Mouse (Mus musculus): ENCODE data around the gene Gm6526. TPM values are rescaled to one million over a fixed set of nuclear protein-coding genes. Genes with fewer than 3 reads are reported as not detected.
"Not testable (repeated sequence)": the region's sequence is repeated elsewhere in the genome, so short reads cannot be mapped to it uniquely, and the experiment has no call there.

Gene Gm6526
- polyA plus RNA-seq, 2 experiments = not detected

DNA sequence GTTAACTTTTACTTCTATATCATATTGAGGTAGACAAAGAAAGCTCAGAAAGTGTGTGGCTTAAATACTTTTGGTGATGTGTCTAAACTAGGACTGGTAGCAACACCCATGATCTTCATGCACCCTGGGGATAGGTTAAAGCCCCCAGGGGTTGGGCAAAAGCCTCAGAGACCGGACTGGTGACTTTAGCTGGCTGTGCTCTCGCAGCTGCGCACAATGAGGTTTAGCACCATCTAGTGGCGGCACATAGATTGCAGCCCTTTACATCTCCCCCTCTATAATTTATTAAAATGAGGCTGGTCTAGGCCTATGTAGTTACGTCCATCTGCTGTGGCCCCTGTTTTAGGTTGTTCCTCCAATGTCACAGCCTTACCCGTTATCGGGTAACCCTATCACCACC, 56.8 kb downstream of the Gm6526 start:
- TF ChIP-seq CTCF (IDR thresholded peaks at IDR 0.05; ENCODE audit: low read depth) = peak; percentile 49
- not testable (repeated sequence) for ATAC-seq (ENCODE audit: insufficient read depth); H3K27ac ChIP-seq; H3K9me3 ChIP-seq (ENCODE audit: control insufficient read depth, low read length); H3K4me2 ChIP-seq (ENCODE audit: low read depth); H3K36me3 ChIP-seq (replicated peaks; ENCODE audit: control insufficient read depth, insufficient read depth, low read depth); DNase-seq (ENCODE audit: low read depth in 3 of 3, low spot score in 3 of 3); H3K4me3 ChIP-seq (ENCODE audit: insufficient read depth in 1 of 2, low read depth in 2 of 2, low read length in 2 of 2); H3K27me3 ChIP-seq (ENCODE audit: control insufficient read depth, insufficient read depth, low read length); H3K9ac ChIP-seq (replicated peaks); H3K4me1 ChIP-seq (replicated peaks; ENCODE audit: control insufficient read depth in 2 of 2, insufficient read depth in 2 of 2, low read length in 1 of 2)
- 21% methylated on average over 7 of the region's 7 CpGs for WGBS (ENCODE audit: insufficient replicate concordance)

Other genes with a start within 250 kb of the Gm6526 start
- not detected in 2 replicates for gene Gm5799, start 204.3 kb upstream of the Gm6526 start, polyA plus RNA-seq (2012; rRNA removed)
- not detected in 2 replicates for gene Gm5799, start 204.3 kb upstream of the Gm6526 start, polyA plus RNA-seq (2014; fragmentation: Nextera tagmentation; extraction: Ambion mirVana)
- gene Gm17654, start 168.7 kb upstream of the Gm6526 start, polyA plus RNA-seq (2012; rRNA removed) = not detected in 2 replicates
- not detected in 2 replicates for gene Gm17654, start 168.7 kb upstream of the Gm6526 start, polyA plus RNA-seq (2014; fragmentation: Nextera tagmentation; extraction: Ambion mirVana)
- gene Gm10375, start 139.9 kb upstream of the Gm6526 start, polyA plus RNA-seq (2012; rRNA removed) = not detected in 2 replicates
- not detected in 2 replicates for gene Gm10375, start 139.9 kb upstream of the Gm6526 start, polyA plus RNA-seq (2014; fragmentation: Nextera tagmentation; extraction: Ambion mirVana)
- gene Gm8165, start 70.7 kb upstream of the Gm6526 start, polyA plus RNA-seq (2012; rRNA removed) = not detected in 2 replicates
- gene Gm8165, start 70.7 kb upstream of the Gm6526 start, polyA plus RNA-seq (2014; fragmentation: Nextera tagmentation; extraction: Ambion mirVana) = not detected in 2 replicates
- gene Gm7324, start 50.0 kb upstream of the Gm6526 start, polyA plus RNA-seq (2012; rRNA removed) = 0.25 and 0.34 TPM in 2 replicates
- 0.58 and 0.70 TPM in 2 replicates for gene Gm7324, start 50.0 kb upstream of the Gm6526 start, polyA plus RNA-seq (2014; fragmentation: Nextera tagmentation; extraction: Ambion mirVana)
- gene Gm16506, start 20.4 kb upstream of the Gm6526 start, polyA plus RNA-seq (2012; rRNA removed) = not detected in 2 replicates
- not detected in 2 replicates for gene Gm16506, start 20.4 kb upstream of the Gm6526 start, polyA plus RNA-seq (2014; fragmentation: Nextera tagmentation; extraction: Ambion mirVana)
- not detected in 2 replicates for gene Gm8180, start 36.9 kb downstream of the Gm6526 start, polyA plus RNA-seq (2012; rRNA removed)
- not detected in 2 replicates for gene Gm8180, start 36.9 kb downstream of the Gm6526 start, polyA plus RNA-seq (2014; fragmentation: Nextera tagmentation; extraction: Ambion mirVana)
- gene Ear1, start 127.7 kb downstream of the Gm6526 start, polyA plus RNA-seq (2012; rRNA removed) = 8.8 and 18.7 TPM in 2 replicates
- 2.9 and 3.2 TPM in 2 replicates for gene Ear1, start 127.7 kb downstream of the Gm6526 start, polyA plus RNA-seq (2014; fragmentation: Nextera tagmentation; extraction: Ambion mirVana)
- not detected in 2 replicates for gene Ear10, start 175.7 kb downstream of the Gm6526 start, polyA plus RNA-seq (2012; rRNA removed)
- not detected in 2 replicates for gene Ear10, start 175.7 kb downstream of the Gm6526 start, polyA plus RNA-seq (2014; fragmentation: Nextera tagmentation; extraction: Ambion mirVana)
- 7.5 and 11.1 TPM in 2 replicates for gene Gm8113, start 177.5 kb downstream of the Gm6526 start, polyA plus RNA-seq (2012; rRNA removed)
- 7.4 and 8.6 TPM in 2 replicates for gene Gm8113, start 177.5 kb downstream of the Gm6526 start, polyA plus RNA-seq (2014; fragmentation: Nextera tagmentation; extraction: Ambion mirVana)
- not detected in 2 replicates for gene Ang5, start 209.2 kb downstream of the Gm6526 start, polyA plus RNA-seq (2012; rRNA removed)
- not detected in 2 replicates for gene Ang5, start 209.2 kb downstream of the Gm6526 start, polyA plus RNA-seq (2014; fragmentation: Nextera tagmentation; extraction: Ambion mirVana)